Mouse (Mus musculus): Measurements from ENCODE around the gene Dync1h1. TPM values are rescaled to one million over a fixed set of nuclear protein-coding genes. Genes with fewer than 3 reads are reported as not detected.
A peak's percentile ranks its signal among the peaks of the same experiment; 100 is the strongest.
"Not testable (repeated sequence)": the region's sequence is repeated elsewhere in the genome, so short reads cannot be mapped to it uniquely, and the experiment has no call there.

Gene Dync1h1
- polyA plus RNA-seq, 1 experiment = 251 TPM

DNA sequence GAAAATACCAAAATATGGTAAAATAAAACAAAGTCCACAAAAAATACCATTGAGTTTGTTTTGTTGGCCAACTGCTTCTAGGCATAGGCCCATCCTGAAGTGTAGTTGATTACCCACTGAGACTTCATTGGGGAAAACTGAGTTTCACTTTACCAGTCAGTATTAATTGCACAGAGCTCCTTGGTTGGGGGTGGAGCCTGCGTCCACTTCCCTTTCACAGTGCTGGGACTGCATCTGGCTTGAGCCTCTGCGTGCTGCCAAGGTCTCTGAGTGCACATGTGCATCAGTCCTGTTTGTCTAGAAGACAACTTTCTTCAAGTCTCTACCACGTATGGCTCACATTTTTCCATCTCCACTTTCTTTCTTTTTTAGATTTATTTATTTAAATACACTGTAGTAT is 4.9 kb downstream of the Dync1h1 start:
- no peak for DNase-seq (ENCODE audit: low read depth)

DNA sequence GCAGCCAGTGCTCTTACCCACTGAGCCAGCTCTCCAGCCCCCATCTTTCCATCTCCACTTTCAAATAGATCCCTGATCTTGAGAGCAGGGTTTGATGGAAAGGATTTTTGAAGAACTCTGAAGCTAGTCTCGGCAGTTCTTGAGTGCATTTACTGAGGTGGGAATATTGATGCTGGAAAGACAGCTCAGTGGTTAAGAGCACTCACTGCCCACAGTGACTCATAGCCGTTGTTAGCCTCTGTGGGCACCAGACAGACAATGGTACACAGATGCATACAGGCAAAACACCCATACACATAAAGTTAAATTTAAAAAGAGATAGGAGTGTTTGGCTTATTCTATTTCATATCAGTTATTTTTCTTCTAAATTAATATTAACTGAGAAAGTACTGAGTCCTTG is 5.4 kb downstream of the Dync1h1 start:
- DNase-seq (ENCODE audit: low read depth) = no peak

DNA sequence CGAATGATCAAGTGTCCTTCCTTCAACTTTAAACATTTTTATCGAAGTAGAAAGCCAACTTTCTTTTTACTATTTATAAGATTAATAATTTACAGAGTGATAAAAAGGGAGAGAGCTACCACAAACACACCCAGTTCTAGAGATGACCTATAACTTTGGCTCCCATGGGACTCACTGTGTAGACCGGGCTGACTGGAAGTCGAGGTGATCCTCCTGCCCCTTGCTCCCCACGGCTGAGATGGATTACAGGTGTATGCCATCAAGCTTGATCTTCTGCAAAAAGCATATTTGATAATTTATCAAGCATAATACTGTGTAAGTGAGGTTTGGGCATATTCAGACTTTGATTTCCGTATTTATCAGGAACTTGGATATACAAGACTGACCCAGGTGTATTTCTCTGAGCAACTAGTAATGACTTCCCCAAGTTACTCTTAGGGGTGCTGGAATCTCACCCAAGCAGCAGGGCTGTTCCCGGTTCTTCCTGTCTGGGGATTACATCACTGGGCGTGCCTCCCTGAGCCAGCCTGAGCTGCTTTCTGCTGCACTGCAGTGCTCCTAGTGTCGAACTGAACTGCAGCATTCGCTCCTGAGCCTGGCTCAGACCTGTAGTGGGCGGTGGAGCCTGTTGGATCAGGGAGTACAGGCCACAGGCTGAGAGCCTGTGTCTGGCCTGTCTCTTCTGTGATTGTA is 7.4 kb downstream of the Dync1h1 start:
- peak; percentile 66 for DNase-seq (ENCODE audit: low read depth)

DNA sequence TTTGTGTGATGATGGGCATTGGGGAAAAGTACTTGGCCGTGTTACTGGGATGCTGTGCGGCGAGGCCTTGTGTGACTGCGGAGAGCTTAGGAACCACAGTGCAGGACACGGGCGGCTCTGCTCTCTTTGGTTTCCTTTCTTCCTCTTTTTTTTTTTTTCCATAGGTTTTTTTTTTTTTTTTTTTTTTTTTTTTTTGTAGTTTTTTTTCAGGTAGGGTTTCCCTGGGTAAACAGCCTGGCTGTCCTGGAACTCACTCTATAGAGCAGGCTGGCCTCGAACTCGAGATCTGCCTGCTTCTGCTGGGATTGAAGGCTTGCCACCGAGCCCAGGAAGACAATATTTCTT is 7.9 kb downstream of the Dync1h1 start:
- no peak for DNase-seq (ENCODE audit: low read depth)

DNA sequence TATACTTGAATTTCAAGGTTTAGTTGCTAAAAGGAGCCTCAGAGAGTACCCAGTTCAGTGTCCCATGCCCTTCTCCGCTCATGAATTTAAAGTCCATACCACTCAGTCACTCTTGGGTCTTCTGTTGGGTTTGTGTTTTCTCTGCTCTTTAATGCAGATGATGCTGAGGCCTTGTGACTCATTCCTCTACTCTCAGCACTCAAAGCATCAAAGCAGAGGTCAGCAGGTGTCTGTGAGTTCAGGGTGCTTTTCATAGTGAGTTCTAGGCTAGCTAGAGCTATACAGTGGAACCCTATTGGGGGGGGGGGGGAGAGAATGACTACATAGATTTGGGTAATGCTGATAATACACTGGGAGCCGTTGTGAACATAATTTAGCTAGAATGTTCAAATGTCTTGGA is 9.5 kb downstream of the Dync1h1 start:
- no peak for DNase-seq (ENCODE audit: low read depth)

DNA sequence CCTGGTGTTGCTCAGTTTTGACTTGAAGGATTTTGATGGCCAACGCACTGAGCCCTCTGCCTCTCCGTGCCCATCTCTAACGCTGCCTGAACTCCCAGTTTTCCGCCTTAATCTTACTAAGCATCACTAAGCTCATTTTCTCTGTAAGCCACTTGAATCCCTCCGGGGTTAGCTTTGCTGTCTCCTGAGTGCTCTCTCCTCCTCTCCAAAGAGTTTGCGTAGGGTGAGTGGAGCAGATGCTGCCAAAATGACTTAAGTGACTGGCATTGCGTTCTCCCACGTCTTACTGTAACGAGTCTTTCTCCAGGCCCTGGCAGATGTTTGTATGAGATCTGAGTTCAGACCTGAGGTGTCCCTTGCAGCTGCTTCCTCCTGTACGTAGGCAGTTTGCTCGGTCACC is 28.8 kb downstream of the Dync1h1 start:
- no peak for DNase-seq (ENCODE audit: low read depth)

DNA sequence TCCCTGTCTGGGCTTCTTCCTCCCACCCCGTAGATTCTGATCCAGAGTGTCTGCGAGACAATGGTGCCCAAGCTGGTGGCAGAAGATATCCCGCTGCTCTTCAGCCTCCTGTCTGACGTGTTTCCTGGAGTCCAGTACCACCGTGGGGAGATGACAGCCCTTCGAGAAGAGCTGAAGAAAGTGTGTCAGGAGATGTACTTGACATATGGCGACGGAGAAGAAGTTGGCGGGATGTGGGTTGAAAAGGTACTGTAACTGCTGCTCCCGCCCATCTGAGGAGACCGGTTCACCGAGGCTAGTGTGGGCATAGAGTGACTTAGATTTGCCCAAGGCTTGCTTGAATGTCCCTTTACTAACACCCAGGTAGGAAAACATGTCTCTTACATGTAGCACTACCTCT is 35.0 kb downstream of the Dync1h1 start:
- DNase-seq (ENCODE audit: low read depth) = no peak

DNA sequence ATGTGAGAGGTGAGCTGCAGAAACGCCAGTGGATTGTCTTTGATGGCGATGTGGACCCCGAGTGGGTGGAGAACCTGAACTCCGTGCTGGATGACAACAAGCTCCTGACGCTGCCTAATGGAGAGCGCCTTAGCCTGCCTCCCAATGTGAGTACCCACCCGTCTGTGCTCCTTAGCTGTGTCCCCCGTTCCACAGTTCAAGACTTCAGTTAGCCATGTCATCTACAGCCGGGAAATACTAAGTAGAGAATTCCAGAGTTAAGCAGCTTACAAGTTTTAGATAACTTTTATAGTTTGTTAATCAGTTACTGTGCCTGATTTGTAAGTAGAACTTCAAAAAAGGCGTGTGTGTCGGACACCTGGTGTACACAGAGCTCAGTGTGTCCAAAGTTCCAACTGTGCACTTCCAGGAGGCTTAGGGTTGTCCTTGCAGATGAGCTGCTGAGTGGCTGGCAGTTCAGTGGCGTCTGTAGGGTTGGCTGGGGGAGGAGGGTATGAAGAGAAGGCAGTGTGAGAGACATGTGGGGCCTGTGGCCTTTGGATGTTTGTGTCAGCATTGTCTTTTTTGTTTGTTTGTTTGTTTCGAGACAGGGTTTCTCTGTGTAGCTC is 36.4 kb downstream of the Dync1h1 start:
- DNase-seq (ENCODE audit: low read depth) = no peak

DNA sequence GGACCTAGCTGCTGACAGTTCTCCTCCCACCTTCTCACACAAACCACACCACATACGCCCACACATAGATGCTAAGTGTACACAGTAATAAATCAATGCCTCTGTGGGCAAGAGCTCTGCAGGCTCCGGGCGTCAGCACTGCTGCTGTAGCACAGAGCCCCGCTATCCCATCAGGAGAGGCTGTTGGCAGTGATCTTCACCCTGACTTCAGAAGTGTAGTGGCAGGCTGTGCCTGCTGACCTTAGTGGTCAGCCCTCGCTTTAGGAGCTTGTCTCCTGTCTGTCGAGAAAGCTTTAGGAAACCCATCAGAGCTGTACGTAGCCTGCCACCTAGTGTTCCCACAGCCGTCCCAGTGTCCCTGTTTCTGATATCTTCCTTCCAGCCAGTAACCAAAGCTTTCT is 49.0 kb downstream of the Dync1h1 start:
- no peak for DNase-seq (ENCODE audit: low read depth)

DNA sequence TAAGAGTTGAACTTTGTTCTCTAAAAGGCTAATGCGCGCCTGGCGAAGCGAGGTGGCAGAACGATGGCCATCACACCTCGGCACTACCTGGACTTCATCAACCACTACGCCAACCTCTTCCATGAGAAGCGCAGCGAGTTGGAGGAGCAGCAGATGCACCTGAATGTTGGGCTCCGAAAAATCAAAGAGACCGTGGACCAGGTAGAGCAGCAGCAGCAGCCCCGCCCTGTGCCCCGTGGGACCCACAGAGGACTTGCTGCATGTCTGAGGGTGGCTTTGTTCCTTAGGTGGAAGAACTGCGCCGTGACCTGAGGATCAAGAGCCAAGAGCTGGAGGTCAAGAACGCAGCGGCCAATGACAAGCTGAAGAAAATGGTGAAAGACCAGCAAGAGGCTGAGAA is 50.2 kb downstream of the Dync1h1 start:
- no peak for DNase-seq (ENCODE audit: low read depth)

DNA sequence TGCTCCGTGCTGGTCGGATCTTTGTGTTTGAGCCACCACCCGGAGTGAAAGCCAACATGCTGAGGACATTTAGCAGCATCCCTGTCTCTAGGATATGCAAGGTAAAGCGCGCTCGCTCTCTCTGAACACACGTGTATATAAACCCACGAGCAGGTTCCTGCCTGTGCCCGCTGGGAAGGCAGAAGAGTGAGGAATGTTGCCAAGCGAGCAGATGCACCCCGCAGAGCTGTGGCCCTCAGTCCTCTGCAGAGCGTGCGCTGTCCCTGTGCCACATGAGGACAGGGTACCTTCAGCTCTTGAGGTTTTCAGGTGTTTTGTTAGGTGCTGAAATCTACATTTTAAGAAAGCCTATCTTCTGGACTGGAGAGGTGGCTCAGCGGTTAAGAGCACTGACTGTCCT is 60.5 kb downstream of the Dync1h1 start:
- no peak for DNase-seq (ENCODE audit: low read depth)

DNA sequence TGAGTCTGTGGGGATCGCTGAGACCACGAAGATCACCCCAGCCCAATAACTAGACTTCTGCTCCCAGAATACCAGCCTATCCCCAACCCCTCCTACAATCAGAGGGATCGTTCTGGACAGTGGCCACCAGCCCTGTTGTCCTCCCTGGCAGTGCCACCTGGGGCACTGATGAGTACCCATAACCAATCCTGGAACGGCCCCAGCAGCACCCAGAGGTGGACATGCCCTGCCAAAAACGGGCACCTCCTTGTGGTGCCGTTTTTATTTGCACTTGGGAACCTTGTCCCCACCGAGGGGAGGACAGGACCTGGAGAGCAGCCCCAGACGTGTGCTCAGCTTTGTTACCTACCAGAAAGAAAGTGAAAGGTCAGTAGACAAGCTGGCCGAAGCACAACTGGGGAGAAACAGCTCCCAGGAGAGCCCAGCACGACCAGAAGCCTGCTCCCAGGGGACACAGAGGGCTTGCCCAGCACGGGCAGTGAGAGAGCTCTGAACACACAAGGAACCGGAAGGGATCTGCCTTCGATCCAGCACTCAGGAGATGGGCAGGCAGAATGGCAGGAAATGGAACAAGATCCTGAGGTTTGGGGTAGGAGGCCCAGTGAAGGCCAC is 66.3 kb downstream of the Dync1h1 start:
- no peak for DNase-seq (ENCODE audit: low read depth)

DNA sequence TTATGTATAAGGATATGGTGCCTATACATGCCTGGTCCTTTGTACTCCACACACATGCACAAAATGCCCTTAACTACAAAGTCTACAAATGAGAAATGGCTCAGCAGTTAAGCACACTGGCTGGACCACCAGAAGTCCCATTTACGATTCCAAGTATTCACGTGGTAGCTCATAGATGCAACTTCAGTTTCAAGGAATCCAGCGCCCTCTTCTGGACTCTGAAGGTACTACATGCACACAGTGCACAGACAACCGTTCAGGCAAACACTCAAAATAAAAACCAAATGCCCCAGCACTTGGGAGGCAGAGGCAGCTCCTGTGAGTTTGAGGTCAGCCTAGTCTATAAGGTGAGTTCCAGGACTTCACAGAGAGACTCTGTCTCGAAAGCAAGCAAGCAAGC is 73.0 kb downstream of the Dync1h1 start:
- DNase-seq (ENCODE audit: low read depth) = no peak

DNA sequence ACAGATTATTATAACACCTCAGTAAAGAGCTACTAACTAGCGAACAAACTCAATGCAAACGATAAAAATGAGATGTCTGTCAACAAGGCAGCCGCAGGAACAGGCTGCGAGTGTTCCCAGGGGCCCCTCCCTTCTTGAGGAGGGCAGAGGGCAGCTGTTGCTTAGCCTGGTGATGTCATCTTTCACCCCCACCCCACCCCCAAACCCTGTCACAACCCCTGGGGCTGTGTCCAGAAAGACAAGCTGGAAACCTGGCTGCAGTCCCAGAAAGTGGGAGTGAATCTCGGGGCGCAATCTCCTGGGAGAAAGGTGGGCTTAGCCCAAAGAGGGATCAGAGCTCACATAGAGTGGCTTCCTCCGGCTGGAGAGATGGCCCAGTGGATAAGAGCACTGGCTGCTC is 79.9 kb downstream of the Dync1h1 start:
- no peak for DNase-seq (ENCODE audit: low read depth)

DNA sequence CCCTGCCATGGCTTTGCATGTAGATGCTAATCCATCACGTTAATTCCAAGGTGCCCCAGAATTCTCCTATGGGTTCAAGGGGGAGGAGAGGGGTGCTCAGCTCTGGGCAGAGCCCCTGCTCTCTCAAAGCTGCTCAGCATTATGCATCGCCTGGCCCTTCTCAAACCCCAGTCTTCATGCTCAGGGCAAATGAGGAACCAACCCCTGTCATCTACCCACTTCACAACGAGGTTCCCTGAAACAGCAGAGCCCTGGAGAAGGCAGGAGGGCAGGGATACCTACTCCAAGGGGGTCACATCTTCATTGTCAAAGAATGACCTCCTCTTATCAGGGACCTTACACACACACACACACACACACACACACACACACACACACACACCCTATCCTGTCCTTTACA is 80.6 kb downstream of the Dync1h1 start:
- DNase-seq (ENCODE audit: low read depth) = no peak

DNA sequence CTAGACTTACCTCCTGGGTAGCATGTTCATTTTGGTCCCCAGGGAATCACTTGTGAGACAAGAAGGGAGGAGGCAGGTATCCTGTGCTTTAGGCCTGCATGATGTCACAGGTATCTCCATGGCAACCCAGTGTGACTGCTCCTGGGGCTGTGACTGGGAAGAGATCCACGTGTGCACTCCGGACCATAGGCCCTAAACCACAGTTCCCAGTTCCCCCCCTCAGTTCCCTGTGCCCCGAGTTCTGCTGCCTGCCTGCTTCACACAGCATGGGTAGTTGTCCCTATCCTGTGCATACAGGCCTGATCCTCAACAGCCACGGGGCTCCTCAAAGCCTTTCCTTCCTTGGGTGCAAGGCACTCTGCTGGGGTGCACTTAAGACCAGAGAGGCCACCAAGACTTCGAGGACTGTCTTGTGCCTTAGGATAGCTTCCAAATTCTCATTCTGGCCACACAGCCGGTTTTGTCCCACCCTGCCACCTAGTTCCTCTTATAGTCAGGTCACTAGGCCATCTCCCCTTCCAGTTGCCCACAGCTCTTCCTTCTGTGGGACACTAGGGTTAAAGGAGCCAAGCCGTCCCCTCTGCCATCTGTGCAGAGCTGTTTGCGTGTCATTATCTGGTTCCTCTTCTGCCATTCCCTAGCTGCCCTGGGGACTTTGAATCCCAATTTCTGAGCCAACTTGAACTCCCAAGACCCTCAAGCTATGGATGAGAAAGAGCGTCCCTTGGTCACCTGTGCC is 81.5 kb downstream of the Dync1h1 start, which contains the start of gene 1700001K19Rik:
1700001K19Rik (minus strand) TSS at position 59 of the 739 bp plus-strand sequence.
- DNase-seq (ENCODE audit: low read depth) = no peak

DNA sequence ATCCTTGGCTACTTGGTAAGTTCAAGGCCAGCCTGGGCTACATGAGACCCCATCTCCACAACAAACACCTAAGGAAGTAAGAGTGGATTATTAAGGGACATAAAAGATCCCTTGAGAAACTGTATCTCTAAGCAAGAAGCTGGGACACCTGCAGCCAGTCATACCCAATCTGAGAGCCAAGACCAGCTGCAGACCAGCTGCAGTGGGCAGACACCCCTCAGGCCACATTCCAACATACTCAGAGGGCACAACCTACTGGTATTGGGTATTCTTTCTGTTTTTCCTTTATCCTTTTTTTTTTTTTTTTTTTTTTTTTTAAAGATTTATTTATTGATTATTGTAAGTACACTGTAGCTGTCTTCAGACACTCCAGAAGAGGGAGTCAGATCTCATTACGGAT is 82.3 kb downstream of the Dync1h1 start:
- DNase-seq (ENCODE audit: low read depth) = no peak

DNA sequence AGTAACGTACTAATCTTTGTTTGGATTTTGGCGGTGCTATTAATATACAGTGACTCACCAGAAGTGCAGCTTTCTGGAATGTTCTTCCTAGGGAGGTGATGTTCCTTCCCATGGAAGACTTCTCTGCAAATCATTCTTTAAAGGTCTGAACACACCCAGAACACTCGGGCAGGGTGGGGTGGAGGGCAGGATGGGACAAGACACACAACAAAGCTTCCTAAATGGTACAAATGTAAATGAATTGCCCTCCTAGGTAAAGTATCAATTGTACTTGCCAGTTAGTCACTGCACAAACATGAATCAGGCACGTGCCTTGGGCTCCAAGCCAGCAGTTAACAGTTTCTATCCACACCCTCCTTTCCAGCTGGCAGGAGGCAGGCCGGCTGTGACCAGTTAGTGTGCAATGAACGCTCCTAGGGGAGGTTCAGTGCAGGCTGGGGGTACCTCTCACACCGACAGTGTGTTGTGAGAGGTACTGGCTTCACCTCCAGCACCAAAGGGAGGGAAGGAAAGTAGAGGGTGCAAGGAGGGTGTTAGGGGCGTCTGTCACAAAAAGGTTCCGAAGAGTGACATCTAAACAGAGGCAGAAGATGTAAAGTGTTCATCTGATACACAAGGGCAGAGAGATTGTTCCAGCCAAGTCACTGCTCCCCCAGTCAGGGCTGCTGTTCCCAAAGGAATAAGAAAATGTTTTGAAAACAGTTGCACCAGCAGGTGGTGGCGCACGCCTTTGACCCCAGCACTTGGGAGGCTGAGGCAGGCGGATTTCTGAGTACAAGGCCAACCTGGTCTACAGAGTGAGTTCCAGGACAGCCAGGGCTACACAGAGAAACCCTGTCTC is 86.9 kb downstream of the Dync1h1 start:
- DNase-seq (ENCODE audit: low read depth) = peak; percentile 30

DNA sequence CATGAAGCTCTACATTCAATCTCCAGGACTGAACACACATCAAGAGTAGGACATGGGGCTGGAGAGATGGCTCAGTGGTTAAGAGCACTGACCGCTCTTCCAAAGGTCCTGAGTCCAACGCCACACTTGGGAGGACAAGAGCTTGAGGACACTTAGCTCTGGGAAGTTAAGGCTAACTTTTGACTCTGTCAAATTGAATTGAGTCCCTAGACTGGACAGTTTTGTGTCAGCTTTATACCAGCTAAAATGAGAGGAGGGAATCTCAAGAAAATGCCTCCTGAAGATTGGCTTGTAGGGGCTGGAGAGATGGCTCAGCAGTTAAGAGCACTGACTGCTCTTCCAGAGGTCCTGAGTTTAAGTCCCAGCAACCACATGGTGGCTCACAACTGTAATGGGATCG is 87.7 kb downstream of the Dync1h1 start:
- not testable (repeated sequence) for DNase-seq (ENCODE audit: low read depth)

DNA sequence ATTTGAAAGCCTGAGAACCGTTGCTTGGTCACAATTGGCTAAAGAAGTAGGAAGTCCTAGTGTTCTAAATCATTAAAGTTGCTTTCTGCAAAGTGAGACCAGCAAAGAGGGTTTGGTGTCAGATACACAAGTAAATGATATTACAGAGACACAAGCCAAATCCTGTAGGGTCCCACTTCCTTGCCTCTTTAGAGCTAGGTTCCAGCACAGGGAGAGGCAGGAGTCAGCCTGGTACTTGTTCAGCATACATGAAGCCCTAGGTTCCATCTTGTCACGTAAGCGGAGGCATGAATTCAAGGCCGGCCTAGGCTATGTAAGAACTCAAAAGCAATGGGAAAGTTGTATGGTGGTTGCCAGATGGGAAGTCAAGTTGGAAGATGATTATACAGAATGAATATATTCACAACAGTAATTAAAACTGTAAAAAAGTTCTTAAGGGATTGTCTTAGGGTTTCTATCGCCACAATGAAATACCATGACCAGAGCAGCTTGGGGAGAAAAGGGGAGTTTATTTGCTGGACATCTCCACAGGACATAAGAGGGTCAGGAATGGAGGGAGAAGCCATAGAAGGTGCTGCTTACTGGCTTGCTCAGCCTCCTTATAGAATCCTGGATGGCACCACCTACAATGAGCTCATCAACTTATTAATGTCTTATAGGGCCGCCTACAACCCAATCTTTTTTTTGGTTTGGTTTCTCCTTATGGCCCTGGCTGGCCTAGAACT is 88.8 kb downstream of the Dync1h1 start:
- DNase-seq (ENCODE audit: low read depth) = no peak

DNA sequence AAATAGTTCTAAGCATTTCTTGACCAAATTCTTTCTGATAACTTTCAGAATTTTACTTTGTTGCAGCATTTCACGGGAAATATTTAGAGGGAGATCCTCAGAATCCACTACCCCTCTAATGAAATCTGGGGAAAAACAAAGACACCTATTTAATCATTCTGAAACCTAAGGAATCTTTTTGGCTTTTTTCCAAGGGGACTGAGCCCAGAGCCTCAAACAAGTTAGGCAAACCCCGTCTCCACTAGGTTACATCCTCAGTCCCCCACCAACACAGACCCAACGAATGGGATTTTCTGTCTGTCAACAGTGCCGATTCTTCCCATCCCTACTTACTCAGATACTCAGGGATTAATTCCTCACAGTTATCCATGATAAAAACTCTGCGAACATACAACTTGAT is 92.1 kb downstream of the Dync1h1 start:
- not testable (repeated sequence) for DNase-seq (ENCODE audit: low read depth)
